Mouse (Mus musculus) G1E (cell line): Measurements from ENCODE around the gene Aplf.

Source experiments
- CTCF ChIP-seq: IDR thresholded peaks from 2 replicates; pipeline ENCODE4 v1.5.1; 2012; ENCODE audit warnings: low read depth, low read length, inconsistent platforms, mixed read lengths
- GATA1 ChIP-seq: IDR thresholded peaks from 2 replicates; pipeline ENCODE4 v1.6.1; 2012; ENCODE audit warnings: borderline replicate concordance, low read length, inconsistent platforms, mixed read lengths
- POLR2AphosphoS5 ChIP-seq: IDR thresholded peaks from 2 replicates; pipeline ENCODE4 v1.6.1; 2012; ENCODE audit warnings: low read depth, low read length, inconsistent platforms; ENCODE audit not compliant: insufficient replicate concordance

- TF ChIP-seq GATA1 (no peak), POLR2AphosphoS5 (no peak), CTCF (no peak)
Observed at GRCm38 (mm10) chr6:87594188-87594587, 77.8 kb downstream of the Aplf start.
